Mouse (Mus musculus) hindbrain, embryonic 16.5 days (tissue): ENCODE data around the gene Rtp4. TPM values are rescaled to one million over a fixed set of nuclear protein-coding genes. Genes with fewer than 3 reads are reported as not detected.

Experiments used
- ATAC-seq: fragments of 200-750 bp; cut with Nextera tagmentation; 2 replicates; pipeline ENCODE4 v1.8.0; 2017; ENCODE audit warnings: moderate TSS enrichment, moderate library complexity
- H3K27ac ChIP-seq: fragments of 300-500 bp; sonication (generic); 2 replicates; pipeline ENCODE4 v1.5.1; 2014; ENCODE audit warnings: low read depth, mild to moderate bottlenecking, control low read depth, low read length, moderate library complexity
- H3K27me3 ChIP-seq: fragments of 300-500 bp; sonication (generic); replicated peaks from 2 replicates; pipeline ENCODE4 v1.6.1; 2014; ENCODE audit warnings: low read length; ENCODE audit not compliant: control insufficient read depth, insufficient read depth
- H3K36me3 ChIP-seq: fragments of 300-500 bp; sonication (generic); 2 replicates; pipeline ENCODE4 v1.6.1; 2014; ENCODE audit warnings: mild to moderate bottlenecking, low read length, moderate library complexity, mixed read lengths; ENCODE audit not compliant: control insufficient read depth, insufficient read depth
- H3K4me1 ChIP-seq: fragments of 300-500 bp; sonication (generic); 2 replicates; pipeline ENCODE4 v1.6.1; 2014; ENCODE audit warnings: low read depth, low read length; ENCODE audit not compliant: control insufficient read depth, insufficient read depth
- H3K4me2 ChIP-seq: fragments of 300-500 bp; sonication (generic); 2 replicates; pipeline ENCODE4 v1.6.1; 2014; ENCODE audit warnings: mild to moderate bottlenecking, low read length, control low read depth, moderate library complexity
- H3K4me3 ChIP-seq: fragments of 300-500 bp; sonication (generic); 2 replicates; pipeline ENCODE4 v1.5.1; 2014; ENCODE audit warnings: mild to moderate bottlenecking, low read length, control low read depth, moderate library complexity
- H3K9ac ChIP-seq: fragments of 300-500 bp; sonication (generic); 2 replicates; pipeline ENCODE4 v1.6.1; 2014; ENCODE audit warnings: low read depth, mild to moderate bottlenecking, control low read depth, low read length, moderate library complexity
- H3K9me3 ChIP-seq: fragments of 300-500 bp; sonication (generic); 2 replicates; pipeline ENCODE4 v1.6.1; 2014; ENCODE audit warnings: mild to moderate bottlenecking, low read length, moderate library complexity; ENCODE audit not compliant: control insufficient read depth
- WGBS: fragments of 180-500 bp; shearing (Covaris S2); extraction: QIAGEN DNeasy Blood & Tissue Kit; methylation state at CpG from one replicate; pipeline ENCODE4 v1.1.7; 2014; 5-methylcytosine and 5-hydroxymethylcytosine counted together
- polyA plus RNA-seq: library from polyadenylated mRNA; unstranded; fragments of >200 nt; fragmentation: Nextera tagmentation; extraction: Ambion mirVana; gene quantifications from 2 replicates; pipeline ENCODE4 v1.2.1, GENCODE M21; 2015

Rtp4 gene
- polyA plus RNA-seq, 1 experiment from 2014 or later = 4.3 TPM

DNA sequence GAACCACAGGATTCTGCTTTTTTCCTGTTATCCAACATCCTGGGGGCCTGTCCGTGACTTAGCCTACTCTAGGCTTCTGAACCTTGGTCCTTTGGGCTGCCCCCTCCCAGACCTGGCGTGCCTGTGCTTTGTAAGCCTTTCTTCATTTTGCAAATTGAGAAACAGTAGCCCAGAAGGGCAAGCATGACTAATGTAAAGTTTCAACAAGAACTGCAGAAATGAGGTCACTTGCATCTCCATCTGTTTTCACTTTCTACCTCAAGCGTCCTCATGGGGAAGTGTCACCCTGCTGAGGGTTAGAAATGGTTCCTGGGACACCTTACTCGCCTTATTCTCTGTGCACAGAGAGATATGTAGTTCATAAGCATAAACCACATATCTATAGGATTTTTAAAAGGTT lies 27.3 kb upstream of the Rtp4 start:
- no peak for ATAC-seq
- Histone ChIP-seq H3K36me3 (no peaks in the 10 kb centered on the region; the same call in 1 of the 2 replicates), H3K4me2 (no peak overlapping the region), H3K27me3 (no peaks in the 10 kb centered on the region), H3K4me1 (no peaks in the 10 kb centered on the region), H3K9ac (no peak overlapping the region), H3K4me3 (no peak overlapping the region), H3K27ac (no peak overlapping the region), H3K9me3 (no peaks in the 10 kb centered on the region)
- 86% methylated on average over 4 of the region's 4 CpGs for WGBS

DNA sequence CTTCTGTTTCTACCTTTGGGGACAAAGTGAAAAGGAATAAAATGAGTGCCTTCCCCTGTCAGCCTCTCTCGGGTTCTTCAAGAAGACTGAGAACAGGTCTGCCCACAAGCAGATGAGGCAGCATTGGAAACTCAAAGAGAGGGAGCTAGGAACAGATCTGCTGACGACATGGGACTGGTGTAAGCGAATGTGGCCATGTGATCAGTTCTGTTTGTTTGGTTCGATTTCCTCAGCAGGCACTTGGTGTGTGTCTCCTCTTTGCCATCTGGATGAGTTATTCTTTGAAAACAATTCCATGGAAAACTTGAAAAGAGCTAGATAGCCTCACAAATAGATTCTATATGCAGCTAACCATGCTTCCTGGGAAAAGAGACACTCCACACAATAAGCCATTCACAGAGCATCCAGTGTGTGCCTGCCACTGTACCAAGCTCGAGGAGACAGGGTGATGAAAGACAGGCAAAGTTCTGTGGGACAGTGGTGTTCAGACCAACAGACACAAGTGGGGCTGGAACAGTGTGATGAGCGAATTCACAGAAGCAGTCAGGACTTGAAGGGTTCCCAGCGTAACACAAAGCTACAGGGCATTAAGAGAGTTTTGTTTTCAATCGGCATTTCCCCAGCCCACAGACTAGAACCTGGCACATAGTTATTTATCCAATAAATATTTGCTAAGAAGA lies 23.7 kb upstream of the Rtp4 start:
- 61% methylated on average over 8 of the region's 8 CpGs for WGBS
- ATAC-seq = no peak
- H3K36me3 ChIP-seq = no peaks in the 10 kb centered on the region
- H3K27me3 ChIP-seq = no peaks in the 10 kb centered on the region
- H3K4me3 ChIP-seq = no peak overlapping the region
- no peak overlapping the region for H3K9ac ChIP-seq
- no peak overlapping the region for H3K4me2 ChIP-seq
- H3K27ac ChIP-seq = no peak overlapping the region
- H3K9me3 ChIP-seq = no peaks in the 10 kb centered on the region
- H3K4me1 ChIP-seq = no peaks in the 10 kb centered on the region

DNA sequence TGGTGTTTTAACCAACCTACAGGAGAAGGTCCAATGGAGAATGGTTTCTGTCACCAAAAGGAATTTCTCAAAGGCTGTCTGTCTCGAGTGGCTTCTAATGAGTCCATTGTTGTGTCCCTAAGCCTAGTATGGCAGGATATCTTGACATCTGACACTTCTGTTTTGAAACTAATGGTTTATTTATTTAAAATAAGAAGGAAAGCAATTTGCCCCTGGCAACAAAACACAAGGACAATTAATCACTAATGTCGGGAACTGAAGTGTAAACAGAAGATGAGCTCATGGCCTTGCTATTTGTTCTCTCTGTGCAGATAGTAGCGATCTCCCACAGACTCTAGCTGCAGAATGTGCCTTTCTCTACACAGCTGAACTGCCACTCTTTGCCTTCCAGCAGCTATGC lies 22.7 kb upstream of the Rtp4 start:
- WGBS = 11% methylated on average over 3 of the region's 3 CpGs
- Histone ChIP-seq H3K9me3 (no peaks in the 10 kb centered on the region), H3K4me2 (no peak overlapping the region), H3K27me3 (no peaks in the 10 kb centered on the region), H3K27ac (no peak overlapping the region), H3K36me3 (no peaks in the 10 kb centered on the region), H3K4me1 (no peaks in the 10 kb centered on the region), H3K9ac (no peak overlapping the region), H3K4me3 (no peak overlapping the region)
- ATAC-seq = no peak

DNA sequence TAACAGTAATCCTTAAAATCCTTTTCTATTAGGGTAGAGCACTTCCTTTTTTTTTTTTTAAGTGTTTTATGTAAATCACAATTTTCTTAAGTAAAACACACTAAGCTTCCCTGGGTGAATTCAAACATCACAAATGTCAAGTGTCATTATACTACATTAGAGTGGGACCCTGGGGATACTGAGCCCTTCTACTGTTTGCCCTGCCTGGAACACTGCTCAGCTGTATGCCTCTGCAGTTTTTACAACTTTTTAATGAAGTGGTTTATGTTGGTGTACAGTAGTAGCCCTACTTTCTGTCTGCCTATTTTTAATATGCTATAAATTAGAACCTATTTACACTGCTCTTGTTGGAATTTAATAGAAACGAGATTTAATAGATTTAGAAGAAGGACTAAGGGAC lies 22.2 kb upstream of the Rtp4 start:
- Histone ChIP-seq H3K4me1 (no peaks in the 10 kb centered on the region), H3K36me3 (no peaks in the 10 kb centered on the region), H3K27me3 (no peaks in the 10 kb centered on the region), H3K27ac (no peak overlapping the region), H3K9ac (no peak overlapping the region), H3K4me2 (no peak overlapping the region), H3K9me3 (no peaks in the 10 kb centered on the region), H3K4me3 (no peak overlapping the region)
- ATAC-seq = no peak
- 70% methylated on average over 1 of the region's 1 CpGs for WGBS

DNA sequence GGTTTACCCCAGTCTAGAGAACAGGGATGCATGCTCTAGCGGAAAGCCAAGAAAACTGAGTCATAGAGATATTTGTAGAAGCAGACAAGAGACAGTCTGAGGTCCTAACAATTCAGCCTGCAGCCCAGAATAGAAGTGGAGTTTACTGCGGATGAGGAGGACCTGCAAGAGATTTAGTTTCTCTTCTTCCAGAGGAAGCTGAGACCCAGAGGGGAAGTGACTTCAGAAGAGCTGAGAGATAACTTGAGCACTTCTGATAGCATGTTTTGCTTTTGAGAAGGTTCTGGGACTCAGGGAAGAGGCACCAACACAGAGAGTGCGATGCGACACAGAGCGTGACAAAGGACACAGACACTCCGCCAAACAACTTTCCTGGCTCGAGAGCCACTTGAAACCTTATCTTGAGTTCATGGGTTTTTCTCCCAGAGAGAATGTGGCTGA lies 21.4 kb upstream of the Rtp4 start:
- WGBS = 73% methylated on average over 7 of the region's 7 CpGs
- H3K9me3 ChIP-seq = no peaks in the 10 kb centered on the region

DNA sequence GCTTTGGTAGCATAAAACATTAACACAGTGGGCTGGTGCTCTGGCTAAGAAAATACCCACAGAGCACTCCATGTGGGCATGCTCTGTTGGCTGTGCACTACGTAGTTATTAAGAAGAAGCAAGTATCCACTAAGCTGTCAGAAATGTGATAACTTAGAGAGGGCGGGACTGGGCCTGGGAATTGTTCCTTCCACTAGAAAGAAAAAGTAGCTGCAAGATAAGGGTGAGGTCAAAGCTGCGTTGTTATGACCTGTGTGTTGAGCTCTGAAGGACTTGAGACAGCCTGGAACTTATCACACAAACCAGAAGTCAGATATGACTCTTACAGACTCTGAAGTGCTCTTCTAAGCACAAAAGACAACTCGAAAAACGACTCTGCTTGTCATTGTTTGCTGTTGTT lies 19.5 kb upstream of the Rtp4 start:
- Histone ChIP-seq H3K9ac (no peak overlapping the region), H3K27ac (no peak overlapping the region), H3K4me2 (no peak overlapping the region), H3K4me1 (peaks cover 4% of the 10 kb centered on the region), H3K4me3 (no peak overlapping the region), H3K9me3 (no peaks in the 10 kb centered on the region), H3K27me3 (no peaks in the 10 kb centered on the region), H3K36me3 (no peaks in the 10 kb centered on the region)
- WGBS = 82% methylated on average over 5 of the region's 5 CpGs
- ATAC-seq = no peak

More for the DNA sequence above, 21.4 kb upstream of the Rtp4 start:
- Histone ChIP-seq H3K36me3 (no peaks in the 10 kb centered on the region), H3K4me1 (no peaks in the 10 kb centered on the region; the same call in 1 of the 2 replicates), H3K4me2 (no peak overlapping the region), H3K27ac (no peak overlapping the region), H3K4me3 (no peak overlapping the region), H3K9ac (no peak overlapping the region), H3K27me3 (no peaks in the 10 kb centered on the region)
- no peak for ATAC-seq

DNA sequence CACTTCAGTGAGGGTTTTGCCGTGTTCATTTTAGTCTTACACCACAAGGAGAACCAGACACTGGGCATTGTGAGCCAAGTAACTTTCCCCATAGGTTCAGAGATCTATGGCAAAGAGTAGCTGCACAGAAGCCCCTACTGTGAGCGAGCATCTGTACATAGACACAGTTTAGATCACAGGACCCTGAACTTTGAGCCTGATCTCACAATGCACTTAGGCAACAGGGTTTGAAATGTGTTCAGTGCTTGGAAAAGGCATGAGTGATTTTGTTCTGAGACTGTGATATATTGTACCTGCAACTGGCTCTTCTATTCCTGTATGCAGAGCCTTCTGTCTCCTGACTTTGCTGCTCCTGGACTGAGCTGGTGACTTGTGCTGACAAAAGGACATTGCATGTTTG lies 18.8 kb upstream of the Rtp4 start:
- ATAC-seq = no peak
- H3K27ac ChIP-seq = no peak overlapping the region
- WGBS = 95% methylated on average over 2 of the region's 2 CpGs

DNA sequence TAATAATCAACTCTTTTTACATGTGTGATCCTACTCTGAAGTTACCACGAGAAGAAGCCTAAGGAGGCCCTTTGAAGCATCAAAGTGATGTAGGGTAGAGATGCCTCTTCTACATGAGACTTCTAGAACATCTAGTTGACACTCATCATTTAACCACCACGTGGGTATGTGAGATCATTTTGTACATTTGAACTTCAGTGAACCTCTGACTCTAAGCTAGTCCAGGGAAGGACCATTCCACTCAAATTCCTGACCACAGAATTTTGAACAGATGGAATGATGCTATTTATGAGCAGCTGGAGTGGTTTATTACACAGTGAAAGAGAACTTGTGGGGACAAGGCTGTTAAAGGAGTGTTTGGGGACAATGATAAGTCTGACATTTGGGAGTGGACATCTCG lies 17.6 kb upstream of the Rtp4 start:
- WGBS = 91% methylated on average over 3 of the region's 3 CpGs
- Histone ChIP-seq H3K4me2 (no peak overlapping the region), H3K27me3 (no peaks in the 10 kb centered on the region), H3K9ac (no peak overlapping the region), H3K36me3 (no peaks in the 10 kb centered on the region), H3K4me3 (no peak overlapping the region), H3K9me3 (no peaks in the 10 kb centered on the region), H3K4me1 (peaks cover 7% of the 10 kb centered on the region), H3K27ac (no peak overlapping the region)
- no peak for ATAC-seq

More for the DNA sequence above, 18.8 kb upstream of the Rtp4 start:
- no peaks in the 10 kb centered on the region for H3K36me3 ChIP-seq
- H3K4me3 ChIP-seq = no peak overlapping the region
- H3K9me3 ChIP-seq = no peaks in the 10 kb centered on the region
- no peak overlapping the region for H3K9ac ChIP-seq
- H3K27me3 ChIP-seq = no peaks in the 10 kb centered on the region
- H3K4me2 ChIP-seq = no peak overlapping the region
- H3K4me1 ChIP-seq = peaks cover 7% of the 10 kb centered on the region

DNA sequence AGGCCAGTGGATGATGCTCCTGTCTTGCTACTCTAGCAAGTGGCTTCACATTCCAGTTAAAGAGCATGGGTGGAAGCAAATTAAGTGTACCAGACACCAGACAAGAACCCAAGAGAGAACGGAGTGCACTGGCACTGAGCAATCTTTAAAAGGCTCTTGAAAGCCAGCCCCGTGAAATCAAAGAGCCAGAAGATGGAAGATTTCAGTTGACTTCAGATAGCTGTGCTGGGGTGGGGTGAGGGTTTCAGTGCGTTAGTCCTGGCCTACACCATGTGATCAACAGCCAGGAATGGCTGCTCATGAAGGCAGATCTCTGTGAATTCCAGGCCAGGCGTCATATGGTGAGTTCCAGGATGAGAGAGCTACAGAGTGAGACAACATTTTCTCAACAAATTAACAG lies 16.7 kb upstream of the Rtp4 start:
- Histone ChIP-seq H3K4me2 (no peak overlapping the region), H3K4me3 (no peak overlapping the region), H3K9me3 (no peaks in the 10 kb centered on the region), H3K27me3 (no peaks in the 10 kb centered on the region), H3K4me1 (peaks cover 7% of the 10 kb centered on the region), H3K27ac (no peak overlapping the region), H3K9ac (no peak overlapping the region), H3K36me3 (no peaks in the 10 kb centered on the region)
- 61% methylated on average over 4 of the region's 4 CpGs for WGBS
- ATAC-seq = no peak
